Mouse (Mus musculus) hindbrain, embryonic 13.5 days (tissue): ENCODE measurements around the gene Lrrc51. TPM values are rescaled to one million over a fixed set of nuclear protein-coding genes. Genes with fewer than 3 reads are reported as not detected.
"Not testable (repeated sequence)": the region's sequence is repeated elsewhere in the genome, so short reads cannot be mapped to it uniquely, and the experiment has no call there.

ENCODE experiments used
- ATAC-seq: fragments of 200-750 bp; cut with Nextera tagmentation; 2 replicates; pipeline ENCODE4 v1.8.0; 2017; ENCODE audit warnings: moderate TSS enrichment; ENCODE audit not compliant: low FRiP score
- H3K27ac ChIP-seq: fragments of 300-500 bp; sonication (generic); 2 replicates; pipeline ENCODE4 v1.5.1; 2015; ENCODE audit warnings: inconsistent platforms, mild to moderate bottlenecking, moderate library complexity
- H3K27me3 ChIP-seq: fragments of 300-500 bp; sonication (generic); 2 replicates; pipeline ENCODE4 v1.6.1; 2015; ENCODE audit warnings: mild to moderate bottlenecking, inconsistent platforms
- H3K36me3 ChIP-seq: fragments of 300-500 bp; sonication (generic); 2 replicates; pipeline ENCODE4 v1.6.1; 2015; ENCODE audit warnings: mild to moderate bottlenecking, inconsistent platforms
- H3K4me1 ChIP-seq: fragments of 300-500 bp; sonication (generic); replicated peaks from 2 replicates; pipeline ENCODE4 v1.6.1; 2015; ENCODE audit warnings: inconsistent platforms
- H3K4me2 ChIP-seq: fragments of 300-500 bp; sonication (generic); 2 replicates; pipeline ENCODE4 v1.6.1; 2015; ENCODE audit warnings: inconsistent platforms, mild to moderate bottlenecking, moderate library complexity
- H3K4me3 ChIP-seq: fragments of 300-500 bp; sonication (generic); 2 replicates; pipeline ENCODE4 v1.5.1; 2015; ENCODE audit warnings: mild to moderate bottlenecking, inconsistent platforms
- H3K9ac ChIP-seq: fragments of 300-500 bp; sonication (generic); 2 replicates; pipeline ENCODE4 v1.6.1; 2015; ENCODE audit warnings: mild to moderate bottlenecking, inconsistent platforms
- H3K9me3 ChIP-seq: fragments of 300-500 bp; sonication (generic); 2 replicates; pipeline ENCODE4 v1.6.1; 2016; ENCODE audit warnings: inconsistent platforms
- WGBS: fragments of 180-500 bp; shearing (Covaris S2); methylation state at CpG from one replicate; pipeline ENCODE4 v1.1.7; 2015; 5-methylcytosine and 5-hydroxymethylcytosine counted together
- polyA plus RNA-seq: library from polyadenylated mRNA; unstranded; fragments of >200 nt; fragmentation: Nextera tagmentation; extraction: Ambion mirVana; gene quantifications from 2 replicates; pipeline ENCODE4 v1.2.1, GENCODE M21; 2015

The Lrrc51 gene
- polyA plus RNA-seq, 1 experiment from 2014 or later, result 12.1 TPM

- H3K27me3 ChIP-seq, result no peaks in the 10 kb centered on the region
- H3K4me3 ChIP-seq, result no peak overlapping the region
- peaks cover 39% of the 10 kb centered on the region for H3K4me1 ChIP-seq
- WGBS, result 96% methylated on average over 4 of the region's 4 CpGs
- H3K27ac ChIP-seq, result no peak overlapping the region
- no peaks in the 10 kb centered on the region for H3K9me3 ChIP-seq
- H3K4me2 ChIP-seq, result no peak overlapping the region
- no peak overlapping the region for H3K9ac ChIP-seq
- no peaks in the 10 kb centered on the region for H3K36me3 ChIP-seq
- ATAC-seq, result no peak
Measured at GRCm38 (mm10) chr7:101936996-101937395, 3.3 kb upstream of the Lrrc51 start.

- Histone ChIP-seq H3K27ac (no peak overlapping the region), H3K9ac (no peak overlapping the region), H3K9me3 (no peaks in the 10 kb centered on the region), H3K4me2 (no peak overlapping the region), H3K36me3 (no peaks in the 10 kb centered on the region), H3K4me1 (peaks cover 39% of the 10 kb centered on the region), H3K4me3 (no peak overlapping the region), H3K27me3 (no peaks in the 10 kb centered on the region)
- 97% methylated on average over 4 of the region's 4 CpGs for WGBS
- ATAC-seq, result no peak
Measured at GRCm38 (mm10) chr7:101935957-101936356, 2.3 kb upstream of the Lrrc51 start.

- H3K27me3 ChIP-seq, result no peaks in the 10 kb centered on the region
- WGBS, result 7% methylated on average over 15 of the region's 15 CpGs
Measured at GRCm38 (mm10) chr7:101933300-101933699, 395 bp downstream of the Lrrc51 start.

GRCm38 (mm10) chr7:101932551-101932950 is 1.1 kb downstream of the Lrrc51 start:
- H3K27ac ChIP-seq, result no peak overlapping the region
- 94% methylated on average over 1 of the region's 1 CpGs for WGBS
- peak overlapping the region; percentile 82; the same call in 1 of the 2 replicates for H3K4me2 ChIP-seq
- H3K9ac ChIP-seq, result peak overlapping the region; percentile 26; the same call in 1 of the 2 replicates
- peaks cover 39% of the 10 kb centered on the region for H3K4me1 ChIP-seq
- no peaks in the 10 kb centered on the region for H3K9me3 ChIP-seq
- H3K4me3 ChIP-seq, result peak overlapping the region; percentile 88
- no peaks in the 10 kb centered on the region for H3K27me3 ChIP-seq
- H3K36me3 ChIP-seq, result no peaks in the 10 kb centered on the region
- no peak for ATAC-seq

More at GRCm38 (mm10) chr7:101933300-101933699, 395 bp downstream of the Lrrc51 start:
- ATAC-seq, result peak; percentile 44
- Histone ChIP-seq H3K4me1 (peaks cover 39% of the 10 kb centered on the region), H3K4me2 (peak overlapping the region; percentile 82), H3K36me3 (no peaks in the 10 kb centered on the region), H3K9me3 (no peaks in the 10 kb centered on the region), H3K9ac (peak overlapping the region; percentile 77), H3K27ac (peak overlapping the region; percentile 63), H3K4me3 (peak overlapping the region; percentile 88)

GRCm38 (mm10) chr7:101928093-101928492 is 5.6 kb downstream of the Lrrc51 start:
- no peak overlapping the region for H3K9ac ChIP-seq
- H3K27me3 ChIP-seq, result no peaks in the 10 kb centered on the region
- no peak for ATAC-seq
- H3K36me3 ChIP-seq, result no peaks in the 10 kb centered on the region
- H3K4me3 ChIP-seq, result no peak overlapping the region
- H3K27ac ChIP-seq, result no peak overlapping the region
- peaks cover 6% of the 10 kb centered on the region for H3K4me1 ChIP-seq
- no peaks in the 10 kb centered on the region for H3K9me3 ChIP-seq
- no peak overlapping the region for H3K4me2 ChIP-seq
- 88% methylated on average over 3 of the region's 3 CpGs for WGBS

GRCm38 (mm10) chr7:101925892-101926291 is 7.8 kb downstream of the Lrrc51 start:
- not testable (repeated sequence) for H3K36me3 ChIP-seq, H3K4me1 ChIP-seq, H3K4me2 ChIP-seq, H3K27ac ChIP-seq, ATAC-seq, H3K9ac ChIP-seq, H3K9me3 ChIP-seq, H3K4me3 ChIP-seq, H3K27me3 ChIP-seq

- Histone ChIP-seq H3K4me2 (no peak overlapping the region), H3K9me3 (no peaks in the 10 kb centered on the region)
Measured at GRCm38 (mm10) chr7:101918071-101918470, 15.6 kb downstream of the Lrrc51 start.

GRCm38 (mm10) chr7:101911982-101912381 is 21.7 kb downstream of the Lrrc51 start:
- H3K4me1 ChIP-seq, result peaks cover 16% of the 10 kb centered on the region
- no peaks in the 10 kb centered on the region for H3K27me3 ChIP-seq
- peaks cover 59% of the 10 kb centered on the region for H3K36me3 ChIP-seq
- 62% methylated on average over 3 of the region's 3 CpGs for WGBS
- H3K4me3 ChIP-seq, result no peak overlapping the region
- no peaks in the 10 kb centered on the region for H3K9me3 ChIP-seq
- no peak overlapping the region for H3K27ac ChIP-seq
- no peak overlapping the region for H3K4me2 ChIP-seq
- no peak overlapping the region for H3K9ac ChIP-seq
- no peak for ATAC-seq

More at GRCm38 (mm10) chr7:101918071-101918470, 15.6 kb downstream of the Lrrc51 start:
- Histone ChIP-seq H3K27ac (no peak overlapping the region), H3K27me3 (no peaks in the 10 kb centered on the region), H3K4me1 (no peaks in the 10 kb centered on the region), H3K4me3 (no peak overlapping the region), H3K36me3 (peaks cover 17% of the 10 kb centered on the region), H3K9ac (no peak overlapping the region)
- peak; percentile 76; the same call in 1 of the 2 replicates for ATAC-seq
- 22% methylated on average over 1 of the region's 1 CpGs for WGBS

- Histone ChIP-seq H3K4me3 (no peak overlapping the region), H3K9ac (no peak overlapping the region), H3K27ac (no peak overlapping the region), H3K4me2 (no peak overlapping the region), H3K36me3 (peaks cover 59% of the 10 kb centered on the region), H3K4me1 (peaks cover 26% of the 10 kb centered on the region), H3K27me3 (no peaks in the 10 kb centered on the region), H3K9me3 (no peaks in the 10 kb centered on the region)
- ATAC-seq, result no peak
- WGBS, result 94% methylated on average over 4 of the region's 4 CpGs
Measured at GRCm38 (mm10) chr7:101910138-101910537, 23.6 kb downstream of the Lrrc51 start.

- H3K27ac ChIP-seq, result no peak overlapping the region
- no peaks in the 10 kb centered on the region for H3K9me3 ChIP-seq
- 82% methylated on average over 4 of the region's 4 CpGs for WGBS
- H3K36me3 ChIP-seq, result peaks cover 45% of the 10 kb centered on the region
- no peak overlapping the region for H3K4me2 ChIP-seq
- no peak overlapping the region for H3K4me3 ChIP-seq
- peak overlapping the region; percentile 35 for H3K9ac ChIP-seq
- H3K27me3 ChIP-seq, result no peaks in the 10 kb centered on the region
- ATAC-seq, result no peak
- H3K4me1 ChIP-seq, result peaks cover 30% of the 10 kb centered on the region
Measured at GRCm38 (mm10) chr7:101908367-101908766, 25.3 kb downstream of the Lrrc51 start.

GRCm38 (mm10) chr7:101906696-101907095 is 27.0 kb downstream of the Lrrc51 start:
- Histone ChIP-seq H3K4me1 (peaks cover 30% of the 10 kb centered on the region), H3K4me3 (peak overlapping the region; percentile 77), H3K27ac (peak overlapping the region; percentile 97; the same call in 1 of the 2 replicates), H3K9me3 (no peaks in the 10 kb centered on the region), H3K36me3 (peaks cover 40% of the 10 kb centered on the region), H3K4me2 (peak overlapping the region; percentile 74), H3K27me3 (no peaks in the 10 kb centered on the region), H3K9ac (peak overlapping the region; percentile 88)
- no peak for ATAC-seq
- WGBS, result 81% methylated on average over 8 of the region's 8 CpGs

GRCm38 (mm10) chr7:101906287-101906681 is 27.4 kb downstream of the Lrrc51 start, which contains the start of gene Tomt:
Gene Tomt (minus strand): TSS chr7:101906359.
- Histone ChIP-seq H3K27me3 (no peaks in the 10 kb centered on the region), H3K36me3 (peaks cover 40% of the 10 kb centered on the region), H3K4me2 (peak within 1 kb of the TSS; percentile 74), H3K4me1 (peaks cover 30% of the 10 kb centered on the region), H3K27ac (peak within 1 kb of the TSS; percentile 97), H3K4me3 (peak within 1 kb of the TSS; percentile 77), H3K9ac (peak within 1 kb of the TSS; percentile 88), H3K9me3 (no peaks in the 10 kb centered on the region)
- no peak for ATAC-seq
- 21% methylated on average over 11 of the region's 11 CpGs for WGBS

GRCm38 (mm10) chr7:101905561-101906286 is 28.0 kb downstream of the Lrrc51 start, which contains the start of gene Lamtor1:
Gene Lamtor1 (plus strand): TSS chr7:101905904.
- no peaks in the 10 kb centered on the region for H3K27me3 ChIP-seq
- WGBS, result under 1% methylated on average over 60 of the region's 61 CpGs
- H3K4me1 ChIP-seq, result peaks cover 30% of the 10 kb centered on the region
- peak within 1 kb of the TSS; percentile 88 for H3K9ac ChIP-seq
- peaks cover 40% of the 10 kb centered on the region for H3K36me3 ChIP-seq
- H3K27ac ChIP-seq, result peak within 1 kb of the TSS; percentile 97
- H3K4me2 ChIP-seq, result peak within 1 kb of the TSS; percentile 74
- no peaks in the 10 kb centered on the region for H3K9me3 ChIP-seq
- H3K4me3 ChIP-seq, result peak within 1 kb of the TSS; percentile 77
- ATAC-seq, result peak; percentile 98
